Mouse (Mus musculus) brain, embryonic 14.5 days (tissue): ENCODE measurements at regions not wholly inside any gene's neighbourhood (a gene's known extent, or its start where the extent isn't known, plus 50 kb on each side); places are given as distances from the start of the nearest gene placed in this dataset.

Source experiments
- CTCF ChIP-seq: fragments of 200-500 bp; IDR thresholded peaks from 2 replicates; pipeline ENCODE4 v1.5.1; 2012; ENCODE audit warnings: inconsistent platforms, mild to moderate bottlenecking, moderate library complexity, borderline replicate concordance; ENCODE audit not compliant: insufficient read depth, insufficient read length; ENCODE audit errors: extremely low read depth
- POLR2A ChIP-seq: fragments of 200-500 bp; IDR thresholded peaks from 2 replicates; pipeline ENCODE4 v1.6.1; 2012; ENCODE audit warnings: mild to moderate bottlenecking, inconsistent platforms, borderline replicate concordance; ENCODE audit not compliant: poor library complexity, insufficient read depth, insufficient read length, severe bottlenecking; ENCODE audit errors: extremely low read depth

DNA sequence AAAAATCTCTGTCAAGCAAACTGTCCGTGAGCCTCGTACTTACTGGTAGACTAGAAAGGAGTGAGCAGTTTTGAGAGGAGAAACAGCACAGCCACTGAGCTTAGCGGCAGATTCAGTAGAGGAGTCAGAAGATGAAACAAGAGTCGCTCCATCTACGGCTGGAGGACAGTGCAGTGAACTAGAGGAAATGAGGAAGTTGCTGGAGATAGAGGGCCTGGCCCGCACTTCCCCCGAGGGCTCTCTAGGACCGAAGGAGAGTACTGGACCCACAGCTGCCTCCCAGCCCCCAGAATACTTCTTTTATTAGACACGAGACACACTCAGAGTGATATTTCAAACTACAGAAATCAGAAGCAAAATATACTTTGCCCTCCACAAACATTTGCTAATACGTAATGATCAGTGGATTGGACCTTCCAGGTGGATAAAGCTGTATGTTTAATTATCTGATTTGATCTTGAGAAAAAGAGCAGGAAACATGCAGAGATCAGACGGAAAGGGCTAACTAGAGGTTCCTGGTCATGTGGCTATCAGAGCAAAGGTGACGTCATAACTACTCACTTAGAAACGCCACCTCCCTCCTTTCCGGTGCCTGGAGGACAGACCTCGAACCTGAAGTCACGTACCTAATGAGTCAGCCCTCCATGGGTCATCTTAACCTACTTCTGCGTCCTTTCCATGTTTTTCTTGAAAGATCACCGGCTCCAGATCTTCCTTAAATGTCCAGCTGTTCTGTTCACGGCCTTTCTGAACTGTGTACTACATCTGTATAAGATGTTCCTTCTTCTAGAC, 277.9 kb downstream of the Basp1 start:
- no peak for TF ChIP-seq CTCF
- no peak for TF ChIP-seq POLR2A
